Mouse (Mus musculus) stomach, embryonic 14.5 days (tissue): ENCODE data around the gene Ppp2r5e. TPM values are rescaled to one million over a fixed set of nuclear protein-coding genes. Genes with fewer than 3 reads are reported as not detected.

Source experiments
- ATAC-seq: fragments of 200-750 bp; cut with Nextera tagmentation; 2 replicates; pipeline ENCODE4 v1.8.0; 2017; ENCODE audit warnings: low read depth, moderate TSS enrichment; ENCODE audit not compliant: insufficient number of reproducible peaks, insufficient read depth, low FRiP score
- H3K27ac ChIP-seq: fragments of 300-500 bp; sonication (generic); 2 replicates; pipeline ENCODE4 v1.5.1; 2014; ENCODE audit warnings: mild to moderate bottlenecking, low read length, moderate library complexity, mixed read lengths
- H3K27me3 ChIP-seq: fragments of 300-500 bp; sonication (generic); 2 replicates; pipeline ENCODE4 v1.6.1; 2014; ENCODE audit warnings: low read length, control low read depth, mixed read lengths; ENCODE audit not compliant: control insufficient read depth, insufficient read depth
- H3K36me3 ChIP-seq: fragments of 300-500 bp; sonication (generic); 2 replicates; pipeline ENCODE4 v1.6.1; 2014; ENCODE audit warnings: mild to moderate bottlenecking, control low read depth, low read length, moderate library complexity, mixed read lengths; ENCODE audit not compliant: control insufficient read depth, insufficient read depth
- H3K4me1 ChIP-seq: fragments of 300-500 bp; sonication (generic); 2 replicates; pipeline ENCODE4 v1.6.1; 2014; ENCODE audit warnings: low read length, control low read depth, mixed read lengths; ENCODE audit not compliant: control insufficient read depth, insufficient read depth
- H3K4me2 ChIP-seq: fragments of 300-500 bp; sonication (generic); replicated peaks from 2 replicates; pipeline ENCODE4 v1.6.1; 2014; ENCODE audit warnings: low read depth, low read length, control low read depth
- H3K4me3 ChIP-seq: fragments of 300-500 bp; sonication (generic); 2 replicates; pipeline ENCODE4 v1.5.1; 2014; ENCODE audit warnings: low read depth, low read length, control low read depth
- H3K9ac ChIP-seq: fragments of 300-500 bp; sonication (generic); replicated peaks from 2 replicates; pipeline ENCODE4 v1.6.1; 2014; ENCODE audit warnings: low read depth, mild to moderate bottlenecking, control low read depth, low read length, moderate library complexity, mixed read lengths
- H3K9me3 ChIP-seq: fragments of 300-500 bp; sonication (generic); 2 replicates; pipeline ENCODE4 v1.6.1; 2016; ENCODE audit warnings: low read depth, low read length, control low read depth; ENCODE audit not compliant: control insufficient read depth
- WGBS: fragments of 180-500 bp; shearing (Covaris S2); extraction: QIAGEN DNeasy Blood & Tissue Kit; methylation state at CpG from one replicate; pipeline ENCODE4 v1.1.7; 2014; 5-methylcytosine and 5-hydroxymethylcytosine counted together
- polyA plus RNA-seq: library from polyadenylated mRNA; unstranded; fragments of >200 nt; fragmentation: Nextera tagmentation; extraction: Ambion mirVana; gene quantifications from 2 replicates; pipeline ENCODE4 v1.2.1, GENCODE M21; 2014

Ppp2r5e gene
- polyA plus RNA-seq: 17.2 and 17.5 TPM in 2 replicates

DNA sequence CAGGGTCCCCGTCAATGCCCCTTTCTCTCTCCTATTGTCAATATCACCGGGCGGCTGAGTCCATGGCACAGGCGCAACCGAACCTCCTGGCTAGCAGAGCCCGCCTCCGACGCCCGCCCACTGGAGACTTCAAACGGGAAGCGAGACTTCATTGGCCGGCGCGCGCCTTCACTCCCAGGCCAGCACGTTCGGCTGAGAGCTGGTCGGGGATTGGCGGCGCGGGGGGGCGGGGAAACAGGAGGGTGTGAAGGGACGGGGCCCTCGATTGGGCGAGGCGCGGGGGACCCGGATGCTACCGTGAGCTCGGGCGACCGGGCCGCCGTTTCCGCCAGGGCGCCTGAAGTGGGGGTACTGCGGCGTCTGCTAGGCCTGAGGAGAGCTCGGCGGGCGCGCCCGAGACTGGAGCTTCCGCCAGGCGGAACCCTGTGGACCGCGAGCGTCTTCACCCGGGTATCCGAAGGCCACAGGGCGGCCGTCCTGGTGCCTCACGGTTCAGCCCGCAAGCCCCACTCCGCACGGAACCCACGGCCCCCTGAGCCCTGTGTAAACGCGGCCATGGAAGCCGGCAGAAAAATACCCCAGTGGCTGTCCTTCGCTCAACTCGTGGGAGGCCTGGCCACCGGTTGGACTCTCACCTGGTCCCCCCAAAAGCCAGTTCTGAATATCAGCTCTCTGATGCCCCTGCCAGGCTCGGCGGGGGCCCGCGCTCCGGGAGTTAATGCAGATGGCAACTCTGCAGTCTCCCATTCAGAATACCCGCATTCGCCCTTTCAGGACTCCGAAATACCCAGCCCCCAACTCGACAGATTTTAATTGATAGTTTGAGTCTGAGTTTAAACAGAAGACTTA, at the start of gene Ppp2r5e:
Gene Ppp2r5e (minus strand): TSS at position 92 of the 849 bp plus-strand sequence.
- no peaks in the 10 kb centered on the region for H3K27me3 ChIP-seq
- peak; percentile 98 for ATAC-seq
- H3K4me2 ChIP-seq: peak within 1 kb of the TSS; percentile 84
- peak within 1 kb of the TSS; percentile 96 for H3K9ac ChIP-seq
- H3K4me1 ChIP-seq: peaks cover 6% of the 10 kb centered on the region; the same call in 1 of the 2 replicates
- no peaks in the 10 kb centered on the region for H3K9me3 ChIP-seq
- peak within 1 kb of the TSS; percentile 98 for H3K27ac ChIP-seq
- peak within 1 kb of the TSS; percentile 100 for H3K4me3 ChIP-seq
- peaks cover 11% of the 10 kb centered on the region for H3K36me3 ChIP-seq
- WGBS: under 1% methylated on average over 67 of the region's 72 CpGs

DNA sequence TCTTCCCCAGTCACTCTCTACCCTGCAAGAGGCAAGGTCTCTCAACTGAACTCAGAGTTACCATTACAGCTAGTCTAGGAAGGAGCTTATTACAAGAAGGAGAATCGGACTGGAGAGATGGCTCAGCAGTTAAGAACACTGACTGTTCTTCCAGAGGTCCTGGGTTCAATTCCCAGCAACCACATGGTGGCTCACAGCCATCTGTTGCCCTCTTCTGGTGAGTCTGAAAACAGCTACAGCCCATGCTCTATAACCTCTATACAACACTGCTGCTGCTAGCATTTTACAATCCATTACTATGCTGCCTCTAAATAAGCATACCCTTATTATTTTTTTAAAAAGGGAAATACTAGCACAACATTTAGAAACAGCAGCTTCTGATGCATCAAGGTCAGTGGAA, 49.7 kb upstream of the Ppp2r5e start:
- no peaks in the 10 kb centered on the region for H3K27me3 ChIP-seq

GRCm38 (mm10) chr12:75641726-75642125, 45.7 kb upstream of the Ppp2r5e start:
- no peak for ATAC-seq
- Histone ChIP-seq H3K4me2 (no peak overlapping the region), H3K27ac (no peak overlapping the region), H3K36me3 (no peaks in the 10 kb centered on the region), H3K27me3 (no peaks in the 10 kb centered on the region), H3K9me3 (no peaks in the 10 kb centered on the region), H3K4me1 (no peaks in the 10 kb centered on the region), H3K4me3 (no peak overlapping the region), H3K9ac (no peak overlapping the region)
- 100% methylated on average over 1 of the region's 1 CpGs for WGBS

More for the DNA sequence above, 49.7 kb upstream of the Ppp2r5e start:
- no peak overlapping the region for H3K4me2 ChIP-seq
- H3K4me3 ChIP-seq: no peak overlapping the region
- H3K4me1 ChIP-seq: no peaks in the 10 kb centered on the region
- no peak overlapping the region for H3K27ac ChIP-seq
- ATAC-seq: no peak
- no peak overlapping the region for H3K9ac ChIP-seq
- no peaks in the 10 kb centered on the region for H3K36me3 ChIP-seq
- WGBS: 91% methylated on average over 1 of the region's 1 CpGs
- H3K9me3 ChIP-seq: no peaks in the 10 kb centered on the region

DNA sequence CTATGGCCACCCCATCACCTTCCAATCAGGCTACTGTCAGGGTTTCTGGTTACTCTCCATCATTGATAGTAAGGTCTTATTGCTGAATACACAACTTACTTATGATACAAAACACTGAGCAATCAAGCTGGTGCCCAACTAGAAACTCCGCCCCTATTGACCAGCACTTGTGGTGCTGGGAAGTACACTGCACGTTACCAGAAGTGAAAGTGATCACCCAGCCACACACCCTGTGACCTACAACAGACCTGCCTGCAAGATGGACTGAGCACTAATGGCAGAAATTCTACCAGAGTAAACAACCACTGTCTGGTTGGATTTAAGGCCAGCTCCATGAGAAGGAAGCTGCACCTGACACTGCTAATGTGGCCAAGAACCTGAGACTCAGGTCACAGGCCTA, 42.3 kb upstream of the Ppp2r5e start:
- 72% methylated on average over 2 of the region's 2 CpGs for WGBS
- no peak overlapping the region for H3K27ac ChIP-seq
- H3K9me3 ChIP-seq: no peaks in the 10 kb centered on the region
- no peaks in the 10 kb centered on the region for H3K27me3 ChIP-seq
- H3K4me3 ChIP-seq: no peak overlapping the region
- H3K4me2 ChIP-seq: no peak overlapping the region
- no peak for ATAC-seq
- no peaks in the 10 kb centered on the region for H3K36me3 ChIP-seq
- H3K9ac ChIP-seq: no peak overlapping the region
- no peaks in the 10 kb centered on the region for H3K4me1 ChIP-seq

GRCm38 (mm10) chr12:75637103-75637502, 41.1 kb upstream of the Ppp2r5e start:
- Histone ChIP-seq H3K27me3 (no peaks in the 10 kb centered on the region), H3K4me2 (no peak overlapping the region), H3K4me1 (no peaks in the 10 kb centered on the region), H3K27ac (no peak overlapping the region), H3K9ac (no peak overlapping the region), H3K9me3 (no peaks in the 10 kb centered on the region), H3K36me3 (peaks cover 4% of the 10 kb centered on the region; the same call in 1 of the 2 replicates), H3K4me3 (no peak overlapping the region)
- 76% methylated on average over 3 of the region's 3 CpGs for WGBS
- ATAC-seq: no peak

- WGBS: 83% methylated on average over 10 of the region's 10 CpGs
These were observed 39.9 kb upstream of the Ppp2r5e start for GRCm38 (mm10) chr12:75635771-75636430.

DNA sequence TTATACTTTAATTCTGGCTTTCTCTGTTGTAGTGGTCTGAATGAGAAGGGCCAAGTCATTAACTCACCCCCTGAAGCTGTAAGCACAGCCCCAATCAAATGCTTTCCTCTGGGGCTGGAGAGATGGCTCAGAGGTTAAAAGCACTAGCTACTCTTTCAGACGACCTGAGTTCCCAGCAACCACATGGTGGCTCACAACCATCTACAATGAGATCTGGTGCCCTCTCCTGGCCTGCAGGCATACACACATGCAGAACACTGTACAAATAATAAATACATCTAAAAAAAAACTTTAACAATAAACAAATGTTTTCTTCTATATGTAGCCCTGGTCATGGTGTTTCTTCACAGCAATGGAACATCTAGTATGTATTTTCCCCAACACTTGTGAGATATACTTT, 33.6 kb upstream of the Ppp2r5e start:
- no peak overlapping the region for H3K9ac ChIP-seq
- WGBS: 62% methylated on average over 1 of the region's 1 CpGs
- no peaks in the 10 kb centered on the region for H3K27me3 ChIP-seq
- H3K4me1 ChIP-seq: no peaks in the 10 kb centered on the region
- H3K36me3 ChIP-seq: peaks cover 4% of the 10 kb centered on the region; the same call in 1 of the 2 replicates
- no peaks in the 10 kb centered on the region for H3K9me3 ChIP-seq
- no peak overlapping the region for H3K4me3 ChIP-seq
- H3K27ac ChIP-seq: no peak overlapping the region
- no peak overlapping the region for H3K4me2 ChIP-seq
- ATAC-seq: no peak

More at GRCm38 (mm10) chr12:75635771-75636430, 39.9 kb upstream of the Ppp2r5e start:
- Histone ChIP-seq H3K36me3 (peaks cover 4% of the 10 kb centered on the region; the same call in 1 of the 2 replicates), H3K9me3 (no peaks in the 10 kb centered on the region), H3K4me1 (no peaks in the 10 kb centered on the region), H3K4me3 (no peak overlapping the region), H3K27me3 (no peaks in the 10 kb centered on the region), H3K9ac (no peak overlapping the region), H3K4me2 (no peak overlapping the region), H3K27ac (no peak overlapping the region)
- ATAC-seq: no peak

GRCm38 (mm10) chr12:75623292-75623691, 27.2 kb upstream of the Ppp2r5e start:
- Histone ChIP-seq H3K27ac (no peak overlapping the region), H3K4me1 (no peaks in the 10 kb centered on the region), H3K4me2 (no peak overlapping the region), H3K27me3 (no peaks in the 10 kb centered on the region), H3K36me3 (no peaks in the 10 kb centered on the region), H3K9ac (no peak overlapping the region), H3K4me3 (no peak overlapping the region), H3K9me3 (no peaks in the 10 kb centered on the region)
- no peak for ATAC-seq
- WGBS: 83% methylated on average over 5 of the region's 5 CpGs
